Mouse (Mus musculus): Measurements from ENCODE around the gene Lif. TPM values are rescaled to one million over a fixed set of nuclear protein-coding genes. Genes with fewer than 3 reads are reported as not detected.

The Lif gene
- total and polyA plus RNA-seq, 3 experiments = 0.27 to 0.31 TPM; not detected in 1

GRCm38 (mm10) chr11:4266271-4267201, 9.2 kb downstream of the Lif start:
- peak overlapping the region; percentile 44 for H3K9ac ChIP-seq (ENCODE audit: control insufficient read depth, low read depth, low read length, poor library complexity, severe bottlenecking)
- peaks cover 3 to 23% of the 10 kb centered on the region in 2 experiments for H3K4me1 ChIP-seq (ENCODE audit: control insufficient read depth in 1 of 2, insufficient read depth in 2 of 2, low read length in 2 of 2)

GRCm38 (mm10) chr11:4267202-4267578, 9.8 kb downstream of the Lif start:
- H3K36me3 ChIP-seq (ENCODE audit: control insufficient read depth in 1 of 2, insufficient read depth in 2 of 2, low read length in 2 of 2) = no peaks in the 10 kb centered on the region
- no peak overlapping the region for H3K27ac ChIP-seq (ENCODE audit: control insufficient read depth, low read depth, low read length)
- H3K9ac ChIP-seq (ENCODE audit: control insufficient read depth, low read depth, low read length, poor library complexity, severe bottlenecking) = no peak overlapping the region
- peaks cover 0 to 17% of the 10 kb centered on the region in 2 experiments; a peak in 2 of 4 replicates for H3K4me1 ChIP-seq (ENCODE audit: control insufficient read depth in 1 of 2, insufficient read depth in 2 of 2, low read length in 2 of 2)
- no peaks in the 10 kb centered on the region for H3K9me3 ChIP-seq (replicated peaks; ENCODE audit: insufficient read depth, low read length)
- H3K27me3 ChIP-seq (ENCODE audit: control insufficient read depth in 1 of 2, insufficient read depth in 2 of 2, low read length in 2 of 2) = peaks cover 4% of the 10 kb centered on the region in 2 experiments; a peak in 3 of 4 replicates
- TF ChIP-seq MAX (IDR thresholded peaks at IDR 0.05; ENCODE audit: low read length) = no peak
- TF ChIP-seq ELF1 (IDR thresholded peaks at IDR 0.05; ENCODE audit: low read depth, low read length) = no peak
- TF ChIP-seq JUND (IDR thresholded peaks at IDR 0.05; ENCODE audit: low read depth, low read length) = no peak
- no peak for TF ChIP-seq TCF12 (IDR thresholded peaks at IDR 0.05; ENCODE audit: low read depth, low read length)
- no peak for TF ChIP-seq CHD1 (IDR thresholded peaks at IDR 0.05; ENCODE audit: low read depth, low read length)
- TF ChIP-seq MEF2A (IDR thresholded peaks at IDR 0.05; ENCODE audit: extremely low read depth, insufficient replicate concordance, low read depth, low read length, poor library complexity, severe bottlenecking) = no peak
- no peak for TF ChIP-seq CTCF (IDR thresholded peaks at IDR 0.05 in 2 of 3, conservative IDR thresholded peaks at IDR 0.05 in 1 of 3; ENCODE audit: control insufficient read depth in 1 of 3, insufficient read depth in 1 of 3, low read depth in 2 of 3, low read length in 3 of 3, poor library complexity in 1 of 3, severe bottlenecking in 1 of 3)
- no peak for TF ChIP-seq MYC (IDR thresholded peaks at IDR 0.05; ENCODE audit: low read depth, low read length)
- H3K79me2 ChIP-seq (ENCODE audit: control insufficient read depth, insufficient read depth, low read length, poor library complexity) = no peaks in the 10 kb centered on the region
- H3K4me3 ChIP-seq (ENCODE audit: control insufficient read depth in 1 of 2, insufficient read depth in 1 of 2, low read depth in 2 of 2, low read length in 2 of 2) = peak overlapping the region in 1 of 2 experiments; percentile 59; a peak in 2 of 4 replicates
- DNase-seq (ENCODE audit: low read depth, low spot score) = no peak

More at GRCm38 (mm10) chr11:4266271-4267201, 9.2 kb downstream of the Lif start:
- H3K4me3 ChIP-seq (ENCODE audit: control insufficient read depth in 1 of 2, insufficient read depth in 1 of 2, low read depth in 2 of 2, low read length in 2 of 2) = peak overlapping the region; percentile 50 to 59
- no peaks in the 10 kb centered on the region for H3K79me2 ChIP-seq (ENCODE audit: control insufficient read depth, insufficient read depth, low read length, poor library complexity)
- DNase-seq (ENCODE audit: low read depth, low spot score) = peak; percentile 34
- H3K27ac ChIP-seq (ENCODE audit: control insufficient read depth, low read depth, low read length) = no peak overlapping the region
- TF ChIP-seq USF1 (IDR thresholded peaks at IDR 0.05; ENCODE audit: low read depth, low read length) (no peak), TAL1 (IDR thresholded peaks at IDR 0.05; ENCODE audit: low read length) (no peak), CHD2 (IDR thresholded peaks at IDR 0.05; ENCODE audit: low read length) (no peak), RCOR1 (IDR thresholded peaks at IDR 0.05; ENCODE audit: low read depth, low read length) (no peak), UBTF (IDR thresholded peaks at IDR 0.05; ENCODE audit: borderline replicate concordance, insufficient read depth, low read depth, low read length) (0 out of 2 replicates have a peak, but pooled peaks have one; percentile 68), EP300 (IDR thresholded peaks at IDR 0.05; ENCODE audit: low read depth in 1 of 2, low read length in 2 of 2) (no peak), SIN3A (IDR thresholded peaks at IDR 0.05; ENCODE audit: low read length) (no peak), POLR2A (IDR thresholded peaks at IDR 0.05; ENCODE audit: control insufficient read depth in 1 of 2, insufficient read depth in 1 of 2, low read depth in 1 of 2, low read length in 2 of 2, poor library complexity in 1 of 2) (0 out of 4 replicates have a peak, but pooled peaks of 1 of the 2 experiments have one; percentile 29), MEF2A (IDR thresholded peaks at IDR 0.05; ENCODE audit: extremely low read depth, insufficient replicate concordance, low read depth, low read length, poor library complexity, severe bottlenecking) (no peak), HCFC1 (IDR thresholded peaks at IDR 0.05; ENCODE audit: low read depth, low read length) (no peak), CTCF (IDR thresholded peaks at IDR 0.05 in 2 of 3, conservative IDR thresholded peaks at IDR 0.05 in 1 of 3; ENCODE audit: control insufficient read depth in 1 of 3, insufficient read depth in 1 of 3, low read depth in 2 of 3, low read length in 3 of 3, poor library complexity in 1 of 3, severe bottlenecking in 1 of 3) (no peak), MYB (IDR thresholded peaks at IDR 0.05; ENCODE audit: low read depth, low read length) (no peak), TCF12 (IDR thresholded peaks at IDR 0.05; ENCODE audit: low read depth, low read length) (no peak), RAD21 (IDR thresholded peaks at IDR 0.05; ENCODE audit: low read depth, low read length) (no peak)
- peaks cover 4% of the 10 kb centered on the region in 2 experiments; a peak in 3 of 4 replicates for H3K27me3 ChIP-seq (ENCODE audit: control insufficient read depth in 1 of 2, insufficient read depth in 2 of 2, low read length in 2 of 2)
- peaks cover 0 to 4% of the 10 kb centered on the region in 2 experiments; a peak in 2 of 4 replicates for H3K36me3 ChIP-seq (ENCODE audit: control insufficient read depth in 1 of 2, insufficient read depth in 2 of 2, low read length in 2 of 2)
- H3K9me3 ChIP-seq (replicated peaks; ENCODE audit: insufficient read depth, low read length) = no peaks in the 10 kb centered on the region

Data from MEL (cell line).